Mouse (Mus musculus) ES-Bruce4 (cell line): ENCODE results near the gene Plxnb2.

Source experiments
- CTCF ChIP-seq: IDR thresholded peaks from one replicate; pipeline ENCODE4 v1.8.1; 2011; ENCODE audit warnings: low read depth, low read length
- EP300 ChIP-seq: IDR thresholded peaks from 2 replicates; pipeline ENCODE4 v1.6.1; 2011; ENCODE audit warnings: low read depth, low read length; ENCODE audit not compliant: insufficient read depth

DNA sequence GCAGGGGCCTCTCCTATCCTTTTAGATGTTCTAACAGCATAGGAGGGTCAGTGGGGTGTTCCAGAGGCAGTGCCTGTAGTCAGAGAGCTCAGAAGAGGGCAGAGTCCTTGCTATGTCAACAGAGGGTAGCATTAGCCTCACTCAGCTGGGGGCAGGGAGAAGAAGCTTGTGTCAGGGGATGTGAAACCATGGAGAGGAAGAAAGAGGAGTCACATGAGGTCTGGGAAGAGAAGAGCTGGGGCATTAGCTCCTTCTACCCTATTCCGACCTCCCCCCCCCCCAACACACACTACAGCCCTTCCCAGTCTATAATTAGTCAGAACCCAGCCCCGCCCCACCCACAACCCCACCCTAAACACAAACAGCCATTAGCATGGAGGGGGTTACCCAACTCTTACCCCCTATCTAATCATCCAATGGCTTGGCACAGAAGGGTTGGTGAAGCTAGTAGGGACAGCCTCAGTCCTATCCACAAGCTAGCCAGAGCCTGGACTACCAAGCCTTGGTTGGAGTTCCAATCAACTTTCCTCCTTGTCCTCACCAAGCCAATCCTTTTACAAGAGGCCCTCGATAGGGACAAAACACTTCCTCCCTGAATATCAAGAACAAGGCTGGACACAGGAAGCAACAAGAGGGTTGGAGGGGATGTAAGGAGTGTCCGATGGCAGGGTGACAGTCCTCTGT is 2.9 kb downstream of the Plxnb2 start:
- TF ChIP-seq CTCF (no peak), EP300 (no peak)
